Mouse (Mus musculus) heart, embryonic 11.5 days (tissue): Measurements from ENCODE around the gene Mfng. TPM values are rescaled to one million over a fixed set of nuclear protein-coding genes. Genes with fewer than 3 reads are reported as not detected.

ENCODE experiments used
- ATAC-seq: fragments of 200-750 bp; cut with Nextera tagmentation; replicated peaks from 2 replicates; pipeline ENCODE4 v1.8.0; 2017; ENCODE audit warnings: moderate library complexity; ENCODE audit not compliant: insufficient number of reproducible peaks, low FRiP score, low TSS enrichment
- H3K27ac ChIP-seq: fragments of 300-500 bp; sonication (generic); 2 replicates; pipeline ENCODE4 v1.5.1; 2014; ENCODE audit warnings: mild to moderate bottlenecking, low read depth, low read length
- H3K27me3 ChIP-seq: fragments of 300-500 bp; sonication (generic); 2 replicates; pipeline ENCODE4 v1.6.1; 2014; ENCODE audit warnings: mild to moderate bottlenecking, low read length, mixed read lengths; ENCODE audit not compliant: control insufficient read depth, insufficient read depth
- H3K36me3 ChIP-seq: fragments of 300-500 bp; sonication (generic); 2 replicates; pipeline ENCODE4 v1.6.1; 2014; ENCODE audit warnings: mild to moderate bottlenecking, low read length, moderate library complexity, mixed read lengths; ENCODE audit not compliant: control insufficient read depth, insufficient read depth
- H3K4me1 ChIP-seq: fragments of 300-500 bp; sonication (generic); 2 replicates; pipeline ENCODE4 v1.6.1; 2014; ENCODE audit warnings: low read length; ENCODE audit not compliant: control insufficient read depth, insufficient read depth
- H3K4me2 ChIP-seq: fragments of 300-500 bp; sonication (generic); 2 replicates; pipeline ENCODE4 v1.6.1; 2014; ENCODE audit warnings: mild to moderate bottlenecking, moderate library complexity
- H3K4me3 ChIP-seq: fragments of 300-500 bp; sonication (generic); 2 replicates; pipeline ENCODE4 v1.5.1; 2014; ENCODE audit warnings: low read depth, low read length
- H3K9ac ChIP-seq: fragments of 300-500 bp; sonication (generic); 2 replicates; pipeline ENCODE4 v1.6.1; 2014; ENCODE audit warnings: mild to moderate bottlenecking, low read depth, low read length, moderate library complexity
- H3K9me3 ChIP-seq: fragments of 300-500 bp; sonication (generic); replicated peaks from 2 replicates; pipeline ENCODE4 v1.6.1; 2016; ENCODE audit warnings: low read length; ENCODE audit not compliant: control insufficient read depth
- WGBS: fragments of 180-500 bp; shearing (Covaris S2); extraction: QIAGEN DNeasy Blood & Tissue Kit; methylation state at CpG from one replicate; pipeline ENCODE4 v1.1.7; 2014; ENCODE audit not compliant: insufficient replicate concordance; 5-methylcytosine and 5-hydroxymethylcytosine counted together
- polyA plus RNA-seq: library from polyadenylated mRNA; unstranded; fragments of >200 nt; fragmentation: Nextera tagmentation; extraction: Ambion mirVana; gene quantifications from 2 replicates; pipeline ENCODE4 v1.2.1, GENCODE M21; 2014

Mfng gene
- polyA plus RNA-seq, 1 experiment from 2014 or later, result 3.0 TPM

- Histone ChIP-seq H3K27ac (peak overlapping the region; percentile 47; the same call in 1 of the 2 replicates), H3K4me1 (peaks cover 13% of the 10 kb centered on the region; the same call in 1 of the 2 replicates), H3K9ac (no peak overlapping the region), H3K4me2 (no peak overlapping the region), H3K27me3 (no peaks in the 10 kb centered on the region), H3K4me3 (no peak overlapping the region), H3K36me3 (no peaks in the 10 kb centered on the region; the same call in 1 of the 2 replicates), H3K9me3 (no peaks in the 10 kb centered on the region)
- no peak for ATAC-seq
- whole genome bisulfite sequencing, result 86% methylated on average over 7 of the region's 7 CpGs
Measured at GRCm38 (mm10) chr15:78785258-78785657, 12.0 kb upstream of the Mfng start.

DNA sequence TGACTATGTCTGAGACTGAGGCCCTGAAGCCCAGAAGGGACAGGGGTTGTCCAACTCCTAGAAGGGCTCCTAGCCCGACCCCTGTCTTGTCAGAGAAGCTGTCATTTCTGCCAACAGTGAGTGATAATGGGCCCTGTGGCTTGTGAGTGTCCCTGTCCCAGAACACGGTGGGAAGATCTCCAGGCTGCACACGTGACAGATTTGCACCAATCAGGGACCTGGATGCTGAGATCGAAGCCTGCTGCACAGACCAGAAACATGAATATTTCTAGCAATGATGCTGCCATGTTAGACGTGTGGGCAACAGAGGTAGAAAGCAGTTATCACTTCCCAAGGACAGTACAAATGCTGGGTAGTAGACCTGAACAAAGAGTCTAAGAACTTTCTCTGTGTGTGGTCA lies 11.2 kb upstream of the Mfng start:
- H3K9ac ChIP-seq, result no peak overlapping the region
- H3K36me3 ChIP-seq, result no peaks in the 10 kb centered on the region; the same call in 1 of the 2 replicates
- ATAC-seq, result no peak
- no peaks in the 10 kb centered on the region for H3K9me3 ChIP-seq
- no peak overlapping the region for H3K27ac ChIP-seq
- no peaks in the 10 kb centered on the region for H3K27me3 ChIP-seq
- 59% methylated on average over 5 of the region's 5 CpGs for WGBS
- H3K4me1 ChIP-seq, result peaks cover 13% of the 10 kb centered on the region; the same call in 1 of the 2 replicates
- H3K4me3 ChIP-seq, result no peak overlapping the region
- no peak overlapping the region for H3K4me2 ChIP-seq

GRCm38 (mm10) chr15:78782348-78783103 lies 9.3 kb upstream of the Mfng start:
- Histone ChIP-seq H3K4me2 (no peak overlapping the region), H3K27ac (no peak overlapping the region), H3K9ac (no peak overlapping the region), H3K4me3 (no peak overlapping the region), H3K27me3 (no peaks in the 10 kb centered on the region), H3K4me1 (peaks cover 5% of the 10 kb centered on the region; the same call in 1 of the 2 replicates), H3K36me3 (no peaks in the 10 kb centered on the region), H3K9me3 (no peaks in the 10 kb centered on the region)
- no peak for ATAC-seq
- 54% methylated on average over 14 of the region's 14 CpGs for WGBS

DNA sequence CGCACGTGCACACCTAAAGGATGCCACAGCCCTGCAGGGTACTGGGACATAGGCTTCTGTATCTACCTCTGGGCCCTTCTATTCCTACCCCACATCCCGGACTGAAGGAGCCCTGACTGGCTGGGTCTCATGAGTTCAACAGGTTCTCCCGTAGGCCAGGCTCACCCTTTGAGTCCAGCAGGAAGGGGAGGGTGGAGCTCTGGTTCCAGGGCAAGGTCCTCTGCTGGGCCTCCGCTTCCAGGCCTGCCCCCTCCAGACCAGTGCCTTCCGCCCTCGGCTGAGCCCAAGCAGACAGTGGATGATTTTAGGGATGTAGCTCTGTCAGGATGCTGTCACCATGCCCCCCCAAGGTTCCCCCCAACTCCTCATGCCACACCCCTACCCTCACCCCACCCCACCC lies 7.6 kb upstream of the Mfng start:
- 87% methylated on average over 7 of the region's 7 CpGs for WGBS
- no peak overlapping the region for H3K27ac ChIP-seq
- no peak for ATAC-seq
- no peaks in the 10 kb centered on the region for H3K36me3 ChIP-seq
- no peak overlapping the region for H3K9ac ChIP-seq
- H3K9me3 ChIP-seq, result no peaks in the 10 kb centered on the region
- H3K27me3 ChIP-seq, result no peaks in the 10 kb centered on the region
- 0 out of 2 replicates have a peak, but pooled peaks cover 3% of the 10 kb centered on the region for H3K4me1 ChIP-seq
- H3K4me3 ChIP-seq, result no peak overlapping the region
- H3K4me2 ChIP-seq, result no peak overlapping the region

DNA sequence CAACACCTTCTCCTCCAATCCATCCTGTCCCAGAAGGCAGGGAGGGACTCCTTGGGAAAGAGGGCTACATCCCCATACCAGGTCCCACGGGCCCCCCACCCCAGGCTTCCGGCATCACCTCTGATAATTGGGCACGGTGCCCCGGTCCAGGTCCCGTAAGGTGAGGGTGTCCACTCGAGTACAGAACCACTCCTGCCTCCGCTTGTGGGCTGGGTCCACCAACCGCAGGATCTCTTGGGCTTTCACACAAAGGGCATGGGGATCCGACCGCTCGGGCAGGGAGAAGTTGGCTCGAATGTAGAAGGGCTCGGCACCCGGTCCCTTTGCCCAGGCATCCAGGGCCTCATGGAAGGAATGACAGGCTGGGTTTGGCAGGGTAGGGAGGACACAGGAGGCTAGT lies 7.1 kb upstream of the Mfng start:
- Histone ChIP-seq H3K36me3 (no peaks in the 10 kb centered on the region), H3K27ac (no peak overlapping the region), H3K9ac (no peak overlapping the region), H3K4me1 (no peaks in the 10 kb centered on the region), H3K4me2 (no peak overlapping the region), H3K27me3 (no peaks in the 10 kb centered on the region), H3K9me3 (no peaks in the 10 kb centered on the region), H3K4me3 (no peak overlapping the region)
- 87% methylated on average over 14 of the region's 14 CpGs for WGBS
- no peak for ATAC-seq

DNA sequence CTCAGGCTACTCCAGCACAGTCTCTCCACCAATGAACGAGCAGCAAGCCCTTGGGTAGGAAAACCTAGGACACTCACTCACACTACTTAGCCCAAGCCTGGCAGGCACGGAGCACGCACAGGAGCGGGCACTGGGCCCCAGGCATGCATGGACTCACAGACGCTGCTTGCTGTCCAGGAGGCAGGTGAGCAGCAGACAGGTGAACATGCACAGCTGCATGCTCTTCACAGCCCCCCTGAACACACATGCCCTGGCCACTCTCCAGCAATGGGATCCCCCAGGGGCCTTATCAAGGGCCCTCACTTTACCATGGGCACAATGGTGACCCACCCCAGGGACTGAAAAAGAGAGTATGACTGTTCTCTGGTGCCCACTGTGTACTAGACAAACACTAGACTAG lies 6.4 kb upstream of the Mfng start:
- WGBS, result 83% methylated on average over 5 of the region's 5 CpGs
- no peak overlapping the region for H3K27ac ChIP-seq
- no peaks in the 10 kb centered on the region for H3K27me3 ChIP-seq
- no peaks in the 10 kb centered on the region for H3K4me1 ChIP-seq
- no peaks in the 10 kb centered on the region for H3K9me3 ChIP-seq
- no peak overlapping the region for H3K9ac ChIP-seq
- H3K4me2 ChIP-seq, result no peak overlapping the region
- no peak for ATAC-seq
- H3K36me3 ChIP-seq, result no peaks in the 10 kb centered on the region
- H3K4me3 ChIP-seq, result no peak overlapping the region

DNA sequence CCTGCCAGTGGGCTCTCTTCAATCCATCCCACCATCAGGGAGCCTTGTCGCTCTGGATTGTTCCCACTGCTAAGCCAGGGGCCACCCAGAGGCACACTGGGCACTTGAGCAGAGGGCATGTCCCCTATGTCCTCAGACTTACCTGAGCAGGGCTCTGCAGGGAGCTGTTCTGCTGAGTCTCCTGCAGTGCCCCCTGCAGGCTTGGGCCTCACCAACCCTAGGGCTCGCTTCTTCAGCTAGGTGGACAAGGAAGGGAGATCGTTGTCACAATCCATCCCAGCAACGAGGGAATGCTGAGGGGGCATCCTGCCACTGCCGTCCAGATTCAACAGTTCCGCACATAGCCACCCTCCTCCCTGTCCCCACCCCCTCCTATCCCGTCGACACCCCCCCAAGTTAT lies 6.0 kb upstream of the Mfng start:
- ATAC-seq, result no peak
- H3K4me3 ChIP-seq, result no peak overlapping the region
- H3K27ac ChIP-seq, result no peak overlapping the region
- no peak overlapping the region for H3K4me2 ChIP-seq
- WGBS, result 75% methylated on average over 8 of the region's 8 CpGs
- no peaks in the 10 kb centered on the region for H3K27me3 ChIP-seq
- H3K9ac ChIP-seq, result no peak overlapping the region
- H3K36me3 ChIP-seq, result no peaks in the 10 kb centered on the region
- H3K9me3 ChIP-seq, result no peaks in the 10 kb centered on the region
- no peaks in the 10 kb centered on the region for H3K4me1 ChIP-seq

- peaks cover 5% of the 10 kb centered on the region for H3K4me1 ChIP-seq
- no peaks in the 10 kb centered on the region for H3K27me3 ChIP-seq
- no peak overlapping the region for H3K4me2 ChIP-seq
- 58% methylated on average over 13 of the region's 15 CpGs for WGBS
- no peak overlapping the region for H3K27ac ChIP-seq
- ATAC-seq, result no peak
- H3K4me3 ChIP-seq, result no peak overlapping the region
- H3K9me3 ChIP-seq, result no peaks in the 10 kb centered on the region
- no peaks in the 10 kb centered on the region for H3K36me3 ChIP-seq
- no peak overlapping the region for H3K9ac ChIP-seq
Measured at GRCm38 (mm10) chr15:78778077-78778870, 5.0 kb upstream of the Mfng start.
